Mouse (Mus musculus): Measurements from ENCODE around the gene Pold3.

GRCm38 (mm10) chr7:100100031-100100595 is 21.3 kb downstream of the Pold3 start:
- TF ChIP-seq CTCF (IDR thresholded peaks at IDR 0.05; ENCODE audit: insufficient read depth, low read depth, low read length) (no peak), POLR2A (IDR thresholded peaks at IDR 0.05; ENCODE audit: insufficient read depth, low read depth, low read length) (no peak)

All from olfactory bulb, adult 2 months (tissue).